Mouse (Mus musculus): ENCODE measurements around the gene Tomm20.

Gene Tomm20

GRCm38 (mm10) chr8:126961516-126961915, 15.9 kb upstream of the Tomm20 start:
- no peak for DNase-seq (ENCODE audit: low spot score)

DNA sequence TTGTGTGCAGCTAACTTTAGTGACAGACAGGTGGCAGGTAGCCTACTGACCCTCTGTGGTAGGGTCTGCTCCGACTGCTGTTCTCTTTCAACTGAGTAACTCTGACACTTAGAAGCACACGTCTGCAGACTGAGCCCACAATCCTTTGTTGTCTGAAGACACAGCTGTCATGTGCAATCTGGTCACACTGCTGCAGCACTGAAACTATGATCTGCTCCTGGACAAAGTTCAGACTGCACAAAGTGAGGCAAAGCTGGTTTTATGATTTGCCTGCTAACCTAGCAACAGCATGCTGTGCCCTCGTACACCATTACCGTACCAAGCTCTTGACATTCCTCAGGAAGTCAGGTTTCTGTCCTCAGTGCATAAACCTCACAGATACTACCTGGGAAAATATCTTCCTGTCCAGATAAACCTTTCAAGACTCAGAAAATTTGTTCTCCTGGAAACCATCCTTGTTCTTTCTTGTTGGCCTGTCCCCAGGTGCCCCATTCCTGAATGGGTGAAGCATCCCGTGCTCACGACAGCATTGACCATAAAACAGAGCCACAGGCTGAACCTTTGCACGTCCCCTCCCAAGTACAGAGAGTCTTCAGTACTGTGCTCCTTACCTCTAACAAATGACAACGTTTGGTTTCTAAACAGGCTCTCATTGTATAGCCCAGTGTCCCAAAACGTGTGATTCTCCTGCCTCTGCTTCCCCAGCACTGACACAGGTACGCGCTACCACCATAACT, 6.4 kb upstream of the Tomm20 start:
- DNase-seq (ENCODE audit: low spot score): no peak

GRCm38 (mm10) chr8:126949527-126949926, 3.9 kb upstream of the Tomm20 start:
- no peak for DNase-seq (ENCODE audit: low spot score)

DNA sequence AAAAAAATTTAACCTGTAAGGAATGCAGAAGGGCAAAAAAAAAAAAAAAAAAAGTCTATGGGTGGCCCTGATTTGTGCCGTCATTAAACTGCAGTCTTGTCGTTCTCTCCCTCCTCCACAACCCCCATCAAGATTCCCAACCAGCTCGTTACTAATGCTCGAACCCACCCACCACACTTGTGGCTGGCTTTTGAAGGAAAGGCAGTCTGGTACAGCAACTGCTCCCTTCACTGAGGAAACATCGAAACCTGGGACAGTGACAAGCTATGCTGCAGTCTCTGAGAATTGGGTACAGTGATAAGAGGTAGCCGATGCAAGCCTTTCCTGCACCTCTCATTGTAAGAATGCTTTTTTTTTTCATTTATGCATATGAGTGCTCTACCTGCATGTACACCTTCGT, 800 bp upstream of the Tomm20 start:
- DNase-seq (ENCODE audit: low spot score): no peak

- DNase-seq (ENCODE audit: low spot score): peak; percentile 53
Observed at GRCm38 (mm10) chr8:126944781-126945691, 608 bp downstream of the Tomm20 start.

DNA sequence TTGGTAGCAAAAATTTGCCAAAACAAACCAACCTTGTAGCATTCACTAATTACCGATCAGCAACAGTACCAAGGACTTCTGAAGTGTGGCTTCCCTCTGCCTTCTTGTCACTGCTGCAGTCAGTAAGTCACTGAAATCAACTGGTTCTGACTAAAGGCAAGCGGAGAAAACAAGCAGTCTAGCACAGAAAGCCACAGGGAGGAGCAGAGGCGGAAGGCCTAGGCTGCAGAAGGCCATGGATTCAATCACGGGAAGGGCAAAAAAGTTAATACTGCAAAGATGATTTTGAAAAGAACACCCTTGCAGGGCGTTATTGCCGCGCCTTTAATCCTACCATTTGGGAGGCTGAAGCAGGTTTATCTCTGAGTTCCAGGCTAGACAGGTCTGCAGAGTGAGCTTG, 2.1 kb downstream of the Tomm20 start:
- DNase-seq (ENCODE audit: low spot score): no peak

DNA sequence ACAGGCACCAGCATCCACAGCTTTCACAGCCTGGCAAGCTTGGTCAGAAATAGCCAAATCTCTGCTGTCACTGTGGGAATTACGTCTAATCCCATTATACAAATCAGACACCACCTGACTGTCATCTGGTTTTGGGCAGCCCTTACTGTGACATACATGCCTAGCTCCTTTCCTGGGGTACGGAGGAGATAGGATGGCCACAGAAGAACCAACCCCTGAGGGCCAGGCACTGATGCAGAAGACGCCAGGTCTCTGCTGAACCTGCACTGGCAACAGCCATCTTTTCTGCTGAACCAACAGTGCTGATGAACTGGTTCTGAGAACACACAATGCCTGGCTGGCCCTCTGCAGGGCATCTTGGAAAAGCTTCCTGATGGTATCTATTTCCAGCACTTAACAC, 8.3 kb downstream of the Tomm20 start:
- no peak for DNase-seq (ENCODE audit: low spot score)

DNA sequence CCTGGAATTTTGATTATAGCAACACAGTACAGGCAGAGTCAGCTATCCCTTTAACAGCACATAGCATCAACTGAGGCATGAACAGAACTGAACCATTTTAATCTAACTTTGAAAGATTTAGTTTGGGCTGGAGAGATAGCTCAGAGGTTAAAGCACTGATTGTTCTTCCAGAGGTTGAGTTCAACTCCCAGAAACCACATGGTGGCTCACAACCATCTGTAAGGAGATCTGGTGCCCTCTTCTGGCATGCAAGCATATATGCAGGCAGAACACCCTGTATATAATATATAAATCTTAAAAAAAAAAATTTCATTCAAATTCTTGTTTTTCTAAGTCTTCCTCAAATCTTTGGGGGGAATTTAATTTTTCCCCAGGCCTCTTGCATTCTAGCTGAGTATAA, 9.7 kb downstream of the Tomm20 start:
- DNase-seq (ENCODE audit: low spot score): no peak

DNA sequence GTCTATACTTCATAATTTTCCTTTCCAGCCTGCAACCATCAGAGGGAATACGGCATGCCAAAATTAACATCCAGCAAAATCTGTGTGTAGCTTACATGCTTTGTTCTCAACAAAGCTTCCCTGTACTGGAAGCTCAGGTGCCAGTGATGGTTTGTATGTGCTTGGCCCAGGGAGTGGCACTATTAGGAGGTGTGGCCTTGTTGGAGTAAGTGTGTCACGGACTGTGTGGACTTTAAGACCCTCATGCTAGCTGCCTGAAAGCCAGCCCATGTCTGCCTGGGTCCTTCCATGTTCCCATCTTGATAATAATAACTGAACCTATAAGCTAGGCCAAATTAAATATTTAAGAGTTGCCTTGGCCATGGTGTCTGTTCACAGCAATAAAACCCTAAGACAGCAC, 10.3 kb downstream of the Tomm20 start:
- no peak for DNase-seq (ENCODE audit: low spot score)

GRCm38 (mm10) chr8:126932656-126933055, 13.0 kb downstream of the Tomm20 start:
- DNase-seq (ENCODE audit: low spot score): no peak

GRCm38 (mm10) chr8:126932249-126932648, 13.4 kb downstream of the Tomm20 start:
- peak; percentile 34 for DNase-seq (ENCODE audit: low spot score)

DNA sequence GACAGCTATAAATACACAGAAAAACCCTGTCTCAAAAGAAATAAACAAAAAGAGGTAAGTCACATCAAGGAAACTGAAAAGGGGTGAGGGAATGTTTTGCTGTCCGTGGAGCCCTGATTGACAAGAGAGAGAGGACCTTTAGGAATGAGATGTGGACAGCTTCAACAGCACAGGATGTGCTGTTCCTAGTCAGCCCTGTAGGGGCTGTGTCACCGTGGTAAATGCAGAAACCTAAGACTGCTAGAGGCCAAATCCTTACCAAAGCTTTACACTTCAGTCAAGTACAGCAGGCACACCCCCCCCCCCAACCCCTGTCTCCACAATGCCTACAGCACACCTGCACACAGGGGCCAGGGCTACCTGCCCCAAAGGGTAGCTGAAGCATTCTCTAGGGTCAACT, 13.9 kb downstream of the Tomm20 start:
- DNase-seq (ENCODE audit: low spot score): no peak

DNA sequence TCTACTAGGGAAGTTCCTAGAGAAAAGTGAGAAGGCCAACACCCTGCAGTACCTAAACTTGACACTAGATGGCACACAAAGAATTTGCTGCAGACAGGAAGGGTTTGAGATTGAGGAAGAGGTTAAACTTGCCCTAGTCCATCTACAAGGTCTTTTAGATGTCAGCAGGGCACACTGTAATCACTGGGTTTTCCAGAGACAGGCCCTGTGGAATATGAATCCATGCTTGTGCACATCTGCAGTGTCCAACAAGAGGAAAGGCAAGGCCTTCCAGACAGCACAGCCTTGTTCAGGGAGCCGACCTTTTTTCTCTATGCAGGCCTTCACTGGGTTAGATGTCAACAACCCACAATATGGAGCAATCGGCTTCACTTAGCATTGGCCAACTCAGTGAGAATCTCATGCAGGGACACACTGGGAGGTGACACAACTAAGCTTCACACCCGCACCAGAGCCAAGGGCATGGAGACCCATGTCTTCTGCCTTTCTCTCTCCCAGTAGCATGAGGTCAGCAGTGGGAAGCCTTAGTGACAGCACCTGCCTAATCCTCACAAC, 16.0 kb downstream of the Tomm20 start:
- peak; percentile 74 for DNase-seq (ENCODE audit: low spot score)

DNA sequence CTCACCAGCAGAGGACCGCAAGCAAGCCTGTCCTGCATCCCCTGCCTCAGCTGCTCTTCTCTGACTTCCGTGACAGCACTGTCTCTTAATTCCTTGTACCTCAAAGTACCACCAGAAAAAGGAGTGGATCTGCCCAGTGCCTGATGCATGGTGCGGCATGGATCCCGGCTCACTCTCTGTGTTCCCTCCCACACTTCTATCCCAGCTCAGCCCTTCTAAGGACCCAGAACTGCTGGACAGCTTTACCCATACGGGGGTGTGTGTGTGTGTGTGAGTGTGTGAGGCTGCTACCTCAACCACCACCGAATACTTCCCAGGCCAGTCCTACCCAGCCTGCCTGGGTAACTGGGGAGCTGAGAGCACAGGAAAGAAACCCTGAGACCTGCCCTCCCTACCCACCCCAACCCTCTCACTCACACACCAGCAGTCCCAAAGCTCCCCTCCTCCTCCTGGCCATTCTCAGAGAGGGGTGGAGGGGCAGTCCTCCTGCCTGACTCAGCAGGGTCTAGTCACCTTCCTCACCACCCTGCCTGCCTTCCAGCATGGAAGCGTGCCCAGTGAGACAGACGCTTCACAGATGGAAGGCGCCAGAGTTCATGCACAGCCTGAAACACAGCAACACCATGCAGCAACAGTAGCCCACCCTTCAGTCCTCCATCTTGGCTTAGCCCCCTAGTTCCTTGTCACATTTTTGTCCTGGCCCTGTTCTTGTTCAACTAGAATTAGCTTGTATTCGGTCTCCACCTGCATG, 16.7 kb downstream of the Tomm20 start:
- no peak for DNase-seq (ENCODE audit: low spot score)

DNA sequence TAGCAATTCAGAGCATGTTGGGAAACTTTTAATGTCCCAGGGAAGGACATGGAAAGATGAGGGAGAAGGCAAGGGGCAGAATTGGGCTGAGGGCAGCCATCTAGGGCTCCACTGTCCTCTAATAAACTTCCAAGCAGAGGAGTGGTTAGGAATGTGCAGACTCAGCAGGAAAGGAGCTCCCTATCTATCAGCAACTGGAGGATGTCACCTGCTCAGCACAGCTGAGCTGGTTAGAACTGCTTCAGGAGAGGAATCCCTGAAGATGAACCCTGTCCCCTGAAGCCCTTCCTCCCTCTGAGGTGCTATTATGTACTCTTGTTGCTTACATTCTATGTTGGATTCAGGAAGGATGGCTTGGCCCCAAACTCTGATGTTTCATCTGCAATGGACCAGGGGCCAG, 17.6 kb downstream of the Tomm20 start:
- no peak for DNase-seq (ENCODE audit: low spot score)

DNA sequence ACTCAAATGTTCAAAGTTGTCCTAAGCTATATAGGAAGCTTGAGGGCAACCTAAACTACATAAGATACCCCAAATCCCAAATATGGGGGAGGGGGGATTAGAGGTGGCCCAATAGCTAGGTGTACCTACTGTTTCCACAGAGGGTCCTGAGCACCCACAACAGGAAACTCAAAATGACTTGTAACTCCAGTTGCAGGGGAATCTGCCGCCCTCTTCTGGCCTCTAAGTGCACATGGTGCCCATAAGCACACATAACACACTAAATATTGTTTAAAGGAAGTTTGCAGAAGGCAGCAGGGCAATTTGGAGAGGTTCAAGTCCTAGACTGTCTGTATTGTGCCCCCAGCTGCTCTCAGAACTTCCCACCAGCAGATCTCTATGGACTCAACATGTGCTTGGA, 18.6 kb downstream of the Tomm20 start:
- DNase-seq (ENCODE audit: low spot score): no peak

GRCm38 (mm10) chr8:126922981-126923380, 22.7 kb downstream of the Tomm20 start:
- no peak for DNase-seq (ENCODE audit: low spot score)

GRCm38 (mm10) chr8:126921432-126921831, 24.2 kb downstream of the Tomm20 start:
- no peak for DNase-seq (ENCODE audit: low spot score)

DNA sequence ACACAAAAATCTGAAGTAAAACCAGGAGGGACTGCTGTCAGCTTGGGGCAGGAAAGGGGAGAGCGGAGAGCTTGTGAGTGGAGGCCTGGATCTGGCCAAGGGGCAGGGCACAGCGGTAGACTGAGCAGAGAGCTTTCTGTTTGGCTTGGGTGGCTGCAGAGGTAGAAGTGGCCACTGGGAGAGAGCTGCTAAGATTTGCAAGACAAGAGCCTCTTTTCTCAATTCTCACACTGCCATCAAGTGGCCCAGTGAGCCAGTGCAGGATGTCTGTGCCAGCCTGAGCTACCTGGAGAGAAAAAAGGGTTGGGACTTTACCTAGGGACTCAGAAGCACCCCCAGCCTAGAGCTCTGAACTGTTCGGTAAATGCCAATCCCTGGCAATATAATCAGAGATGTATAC, 24.8 kb downstream of the Tomm20 start:
- DNase-seq (ENCODE audit: low spot score): no peak

DNA sequence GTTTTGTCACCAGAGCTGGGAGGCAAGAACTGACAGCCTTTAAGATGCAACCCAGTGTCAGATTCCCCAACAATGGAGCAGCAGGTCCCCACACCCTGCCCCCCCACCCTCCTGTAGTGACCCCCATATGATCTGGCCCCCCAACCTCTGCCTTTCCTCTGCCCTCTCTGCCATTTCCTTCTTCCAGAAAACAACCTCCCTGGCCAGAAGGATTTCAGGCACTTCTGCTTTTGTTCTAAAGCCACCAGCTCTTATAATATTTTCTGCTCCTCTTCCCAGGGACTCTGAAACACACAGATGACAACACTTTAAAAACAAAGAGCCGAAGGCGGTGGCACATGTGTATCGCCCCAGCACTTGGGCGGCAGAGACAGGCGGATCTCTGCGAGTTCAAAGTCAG, 25.3 kb downstream of the Tomm20 start:
- DNase-seq (ENCODE audit: low spot score): no peak

DNA sequence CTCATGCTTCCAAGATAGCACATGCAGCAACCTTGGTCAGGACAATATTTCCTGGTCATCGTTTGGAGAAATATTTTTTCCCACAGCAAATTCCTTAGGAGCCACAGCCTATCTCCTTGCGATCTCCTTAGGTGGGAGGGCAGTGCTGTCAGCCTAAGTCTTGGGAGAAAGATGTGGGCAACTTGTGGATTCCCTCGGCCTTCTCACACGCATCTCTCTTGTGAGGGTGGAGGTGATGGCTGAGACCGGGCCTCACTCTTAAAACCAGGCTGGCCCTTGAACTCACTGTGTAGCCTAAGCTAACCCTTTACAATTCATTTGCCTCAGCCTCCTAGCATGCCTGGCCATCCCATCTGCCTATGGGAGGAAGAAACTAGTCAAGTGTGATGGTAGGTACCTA, 25.9 kb downstream of the Tomm20 start:
- no peak for DNase-seq (ENCODE audit: low spot score)

DNA sequence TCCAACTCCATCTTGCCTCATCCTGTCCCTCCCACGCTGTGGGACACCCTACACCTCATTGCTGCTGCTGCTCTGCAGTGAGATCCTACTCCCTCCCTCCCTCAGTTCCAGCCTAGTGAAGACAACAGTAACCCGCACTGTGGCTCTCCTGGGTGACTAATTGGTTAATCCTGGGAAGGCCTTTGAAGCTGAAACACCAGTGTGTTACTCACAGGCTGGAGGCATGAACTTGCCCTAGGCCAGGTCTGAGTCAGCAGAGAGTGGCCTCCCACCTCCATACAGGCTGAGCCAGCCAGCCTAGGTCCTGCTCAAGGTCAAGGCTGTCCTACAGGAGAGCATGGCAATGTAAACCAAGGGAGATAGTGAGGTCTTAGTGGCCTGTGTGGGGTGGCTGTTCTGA, 26.4 kb downstream of the Tomm20 start:
- no peak for DNase-seq (ENCODE audit: low spot score)
